Mouse (Mus musculus) urinary bladder, postnatal 25 days (tissue): ENCODE results near the gene Nectin2.
A peak's percentile ranks its signal among the peaks of the same experiment; 100 is the strongest.
"Not testable (repeated sequence)": the region's sequence is repeated elsewhere in the genome, so short reads cannot be mapped to it uniquely, and the experiment has no call there.

ENCODE experiments used
- DNase-seq: peaks from one replicate; pipeline ENCODE4 v3.0.0; 2022; ENCODE audit warnings: low spot score

Gene Nectin2

GRCm38 (mm10) chr7:19688101-19688500 lies 62.2 kb downstream of the Nectin2 start:
- no peak for DNase-seq

GRCm38 (mm10) chr7:19686927-19687583 lies 63.2 kb downstream of the Nectin2 start:
- not testable (repeated sequence) for DNase-seq

GRCm38 (mm10) chr7:19686521-19686920 lies 63.8 kb downstream of the Nectin2 start:
- no peak for DNase-seq

GRCm38 (mm10) chr7:19685374-19685773 lies 64.9 kb downstream of the Nectin2 start:
- DNase-seq, result no peak

- DNase-seq, result no peak
Observed at GRCm38 (mm10) chr7:19683771-19684201, 66.5 kb downstream of the Nectin2 start.

GRCm38 (mm10) chr7:19682979-19683378 lies 67.3 kb downstream of the Nectin2 start:
- no peak for DNase-seq

- DNase-seq, result no peak
Observed at GRCm38 (mm10) chr7:19681202-19681694, 69.0 kb downstream of the Nectin2 start, which contains the start of the genes Gm44805 and Apoc4. Gene Gm44805 (minus strand): TSS chr7:19681423. Gene Apoc4 (minus strand): TSS chr7:19681479.

GRCm38 (mm10) chr7:19680702-19681101 lies 69.6 kb downstream of the Nectin2 start:
- no peak for DNase-seq

GRCm38 (mm10) chr7:19678901-19679300 lies 71.4 kb downstream of the Nectin2 start:
- DNase-seq, result no peak

GRCm38 (mm10) chr7:19677872-19678271 lies 72.4 kb downstream of the Nectin2 start, which contains the start of gene Apoc2:
Gene Apoc2 (minus strand): TSS chr7:19677941.
- no peak for DNase-seq

GRCm38 (mm10) chr7:19676662-19677061 lies 73.6 kb downstream of the Nectin2 start:
- no peak for DNase-seq

- no peak for DNase-seq
Observed at GRCm38 (mm10) chr7:19675824-19676223, 74.5 kb downstream of the Nectin2 start.

GRCm38 (mm10) chr7:19673083-19673699 lies 77.1 kb downstream of the Nectin2 start:
- DNase-seq, result no peak

- no peak for DNase-seq
Observed at GRCm38 (mm10) chr7:19671511-19671910, 78.8 kb downstream of the Nectin2 start.

- peak; percentile 89 for DNase-seq
Observed at GRCm38 (mm10) chr7:19668947-19669721, 81.1 kb downstream of the Nectin2 start.

GRCm38 (mm10) chr7:19667434-19667833 lies 82.8 kb downstream of the Nectin2 start:
- DNase-seq, result no peak

- DNase-seq, result no peak
Observed at GRCm38 (mm10) chr7:19666750-19667149, 83.5 kb downstream of the Nectin2 start.
